Mouse (Mus musculus) stomach, postnatal 0 days (tissue): ENCODE data around the gene Dthd1.

Experiments used
- CTCF ChIP-seq: IDR thresholded peaks from 2 replicates; pipeline ENCODE4 v1.5.1; 2016; ENCODE audit warnings: antibody characterized with exemption, low read depth, mild to moderate bottlenecking, moderate library complexity
- EP300 ChIP-seq: optimal IDR thresholded peaks from 2 replicates; pipeline ENCODE3; 2016; ENCODE audit warnings: antibody characterized with exemption

- TF ChIP-seq CTCF (no peak), EP300 (no peak)
Observed at GRCm38 (mm10) chr5:62777804-62778203, 35.8 kb upstream of the Dthd1 start.
